Mouse (Mus musculus) kidney, embryonic 14.5 days (tissue): ENCODE results near the gene Lyst. TPM values are rescaled to one million over a fixed set of nuclear protein-coding genes. Genes with fewer than 3 reads are reported as not detected.
A peak's percentile ranks its signal among the peaks of the same experiment; 100 is the strongest.
"Not testable (repeated sequence)": the region's sequence is repeated elsewhere in the genome, so short reads cannot be mapped to it uniquely, and the experiment has no call there.

Source experiments
- ATAC-seq: fragments of 200-750 bp; cut with Nextera tagmentation; 2 replicates; pipeline ENCODE4 v1.8.0; 2017; ENCODE audit warnings: moderate number of reproducible peaks, mild to moderate bottlenecking, moderate TSS enrichment, moderate library complexity; ENCODE audit not compliant: low FRiP score, low TSS enrichment
- H3K27ac ChIP-seq: fragments of 300-500 bp; sonication (generic); 2 replicates; pipeline ENCODE4 v1.5.1; 2014; ENCODE audit warnings: low read depth, mild to moderate bottlenecking, low read length, moderate library complexity, mixed read lengths
- H3K27me3 ChIP-seq: fragments of 300-500 bp; sonication (generic); 2 replicates; pipeline ENCODE4 v1.6.1; 2014; ENCODE audit warnings: mild to moderate bottlenecking, low read length; ENCODE audit not compliant: control insufficient read depth, insufficient read depth
- H3K36me3 ChIP-seq: fragments of 300-500 bp; sonication (generic); 2 replicates; pipeline ENCODE4 v1.6.1; 2014; ENCODE audit warnings: low read length, mixed read lengths; ENCODE audit not compliant: control insufficient read depth, insufficient read depth
- H3K4me1 ChIP-seq: fragments of 300-500 bp; sonication (generic); 2 replicates; pipeline ENCODE4 v1.6.1; 2014; ENCODE audit warnings: low read length, mixed read lengths; ENCODE audit not compliant: control insufficient read depth, insufficient read depth
- H3K4me2 ChIP-seq: fragments of 300-500 bp; sonication (generic); replicated peaks from 2 replicates; pipeline ENCODE4 v1.6.1; 2014; ENCODE audit warnings: low read depth, mild to moderate bottlenecking, low read length
- H3K4me3 ChIP-seq: fragments of 300-500 bp; sonication (generic); 2 replicates; pipeline ENCODE4 v1.5.1; 2014; ENCODE audit warnings: mild to moderate bottlenecking, low read length
- H3K9ac ChIP-seq: fragments of 300-500 bp; sonication (generic); 2 replicates; pipeline ENCODE4 v1.6.1; 2014; ENCODE audit warnings: low read depth, mild to moderate bottlenecking, low read length, moderate library complexity
- H3K9me3 ChIP-seq: fragments of 300-500 bp; sonication (generic); 2 replicates; pipeline ENCODE4 v1.6.1; 2016; ENCODE audit warnings: low read length; ENCODE audit not compliant: control insufficient read depth
- WGBS: fragments of 180-500 bp; shearing (Covaris S2); extraction: QIAGEN DNeasy Blood & Tissue Kit; methylation state at CpG from one replicate; pipeline ENCODE4 v1.1.7; 2014; 5-methylcytosine and 5-hydroxymethylcytosine counted together
- polyA plus RNA-seq: library from polyadenylated mRNA; unstranded; fragments of >200 nt; fragmentation: Nextera tagmentation; extraction: Ambion mirVana; gene quantifications from 2 replicates; pipeline ENCODE4 v1.2.1, GENCODE M21; 2014

The Lyst gene
- polyA plus RNA-seq, 1 experiment from 2014 or later, result 6.8 TPM

DNA sequence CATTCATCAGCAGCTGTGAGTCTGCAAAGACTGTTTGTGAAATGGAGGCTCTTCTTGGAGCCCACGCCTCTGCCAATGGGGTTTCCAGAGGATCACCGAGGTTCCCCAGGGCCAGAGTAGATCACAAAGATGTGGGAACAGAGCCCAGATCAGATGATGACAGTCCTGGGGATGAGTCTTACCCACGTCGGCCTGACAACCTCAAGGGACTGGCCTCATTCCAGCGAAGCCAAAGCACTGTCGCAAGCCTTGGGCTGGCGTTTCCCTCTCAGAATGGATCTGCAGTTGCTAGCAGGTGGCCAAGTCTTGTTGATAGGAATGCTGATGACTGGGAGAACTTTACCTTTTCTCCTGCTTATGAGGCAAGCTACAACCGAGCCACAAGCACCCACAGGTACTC is 87.7 kb downstream of the Lyst start:
- Histone ChIP-seq H3K4me1 (no peaks in the 10 kb centered on the region), H3K27ac (no peak overlapping the region), H3K9me3 (no peaks in the 10 kb centered on the region), H3K27me3 (no peaks in the 10 kb centered on the region), H3K9ac (no peak overlapping the region), H3K4me3 (no peak overlapping the region), H3K36me3 (peaks cover 11% of the 10 kb centered on the region; the same call in 1 of the 2 replicates), H3K4me2 (no peak overlapping the region)
- ATAC-seq, result no peak
- WGBS, result 83% methylated on average over 8 of the region's 8 CpGs

DNA sequence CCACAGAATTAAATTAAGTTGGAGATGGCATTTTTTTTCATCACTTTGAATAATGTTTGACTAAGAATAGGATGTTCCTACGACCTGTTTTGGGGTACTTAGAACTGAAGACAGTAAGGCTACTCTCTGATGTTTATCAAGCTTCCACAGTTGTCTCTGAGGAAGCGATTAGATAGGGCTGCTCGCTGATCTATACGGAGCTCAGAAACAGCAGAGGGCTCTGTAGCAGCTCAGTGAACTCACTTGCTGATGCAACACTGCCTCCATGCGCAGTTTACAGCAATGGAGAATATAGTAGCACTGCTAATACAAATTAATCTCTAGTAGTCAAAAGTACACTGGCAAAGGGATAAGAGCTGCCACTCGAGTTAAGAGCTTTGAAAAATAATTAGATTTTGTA is 91.4 kb downstream of the Lyst start:
- H3K27ac ChIP-seq, result no peak overlapping the region
- peaks cover 5% of the 10 kb centered on the region; the same call in 1 of the 2 replicates for H3K36me3 ChIP-seq
- no peaks in the 10 kb centered on the region for H3K9me3 ChIP-seq
- no peak overlapping the region for H3K9ac ChIP-seq
- 61% methylated on average over 6 of the region's 6 CpGs for WGBS
- H3K4me3 ChIP-seq, result no peak overlapping the region
- no peak for ATAC-seq
- H3K27me3 ChIP-seq, result no peaks in the 10 kb centered on the region
- H3K4me1 ChIP-seq, result no peaks in the 10 kb centered on the region
- no peak overlapping the region for H3K4me2 ChIP-seq

DNA sequence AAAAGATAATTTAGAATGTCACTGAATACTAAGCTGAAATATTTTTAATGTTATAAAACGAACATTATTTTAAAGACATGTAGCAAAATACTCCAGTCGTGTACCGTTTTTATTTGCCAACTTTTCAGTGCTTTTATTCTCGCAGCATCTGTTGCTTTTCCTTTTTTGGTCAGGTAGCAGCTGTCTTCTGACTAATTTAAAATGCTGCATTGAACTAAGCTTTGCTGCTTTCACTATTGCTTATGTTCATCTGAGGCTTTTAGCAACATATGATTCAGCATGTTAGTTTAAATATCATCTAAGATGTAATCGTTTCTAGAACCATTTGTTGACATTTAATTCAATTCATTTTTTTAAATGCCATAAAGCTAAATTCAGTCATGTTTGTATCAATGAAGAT is 113.3 kb downstream of the Lyst start:
- H3K9ac ChIP-seq, result no peak overlapping the region
- WGBS, result 90% methylated on average over 5 of the region's 5 CpGs
- ATAC-seq, result no peak

DNA sequence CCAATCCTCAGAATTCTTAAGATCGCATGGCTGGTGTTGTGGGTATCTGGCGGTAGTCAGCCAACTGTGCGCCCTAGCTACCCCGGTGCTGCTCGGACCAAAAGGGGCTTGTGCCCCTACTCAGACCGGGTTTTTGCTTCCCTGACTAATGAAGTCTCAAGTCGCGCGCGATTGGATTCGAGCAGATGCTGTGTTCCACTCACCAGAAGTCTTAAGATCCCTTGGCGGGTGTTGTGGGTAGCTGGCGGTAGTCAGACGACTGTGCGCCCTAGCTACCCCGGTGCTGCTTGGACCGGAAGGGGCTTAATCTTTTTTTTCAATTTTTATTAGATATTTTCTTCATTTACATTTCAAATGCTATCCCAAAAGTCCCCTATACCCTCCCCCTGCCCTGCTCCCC is 131.2 kb downstream of the Lyst start:
- not testable (repeated sequence) for H3K27me3 ChIP-seq, H3K4me1 ChIP-seq, H3K4me2 ChIP-seq, H3K27ac ChIP-seq, H3K4me3 ChIP-seq, H3K9me3 ChIP-seq, H3K9ac ChIP-seq, H3K36me3 ChIP-seq, ATAC-seq
- WGBS, result 92% methylated on average over 17 of the region's 17 CpGs

More for the DNA sequence above, 113.3 kb downstream of the Lyst start:
- Histone ChIP-seq H3K36me3 (no peaks in the 10 kb centered on the region), H3K9me3 (no peaks in the 10 kb centered on the region), H3K27me3 (no peaks in the 10 kb centered on the region), H3K4me3 (no peak overlapping the region), H3K4me2 (no peak overlapping the region), H3K27ac (no peak overlapping the region), H3K4me1 (no peaks in the 10 kb centered on the region)

DNA sequence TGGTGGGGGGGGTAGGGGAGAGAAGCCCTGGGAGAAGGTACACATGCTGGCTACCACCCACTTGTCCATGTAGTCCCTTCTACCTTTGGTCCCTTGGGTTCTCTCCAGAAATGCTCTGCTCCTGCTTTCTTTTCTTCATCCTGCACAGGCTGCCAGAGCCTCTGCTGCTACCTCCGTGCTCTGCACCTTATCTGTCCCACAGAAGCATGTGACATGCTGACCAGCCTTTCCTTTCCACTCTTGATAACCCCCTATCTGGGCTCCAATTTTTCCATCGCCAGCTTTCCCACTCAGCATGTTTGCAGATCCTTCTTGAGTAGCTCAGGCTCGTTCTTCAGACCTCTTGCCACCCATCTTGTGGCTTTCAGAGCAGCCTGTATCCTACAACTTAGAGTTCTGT is 133.1 kb downstream of the Lyst start:
- Histone ChIP-seq H3K9ac (no peak overlapping the region), H3K27me3 (no peaks in the 10 kb centered on the region), H3K4me1 (no peaks in the 10 kb centered on the region), H3K27ac (no peak overlapping the region), H3K36me3 (no peaks in the 10 kb centered on the region; the same call in 1 of the 2 replicates), H3K4me3 (no peak overlapping the region), H3K4me2 (no peak overlapping the region), H3K9me3 (no peaks in the 10 kb centered on the region)
- WGBS, result 85% methylated on average over 3 of the region's 3 CpGs
- no peak for ATAC-seq

DNA sequence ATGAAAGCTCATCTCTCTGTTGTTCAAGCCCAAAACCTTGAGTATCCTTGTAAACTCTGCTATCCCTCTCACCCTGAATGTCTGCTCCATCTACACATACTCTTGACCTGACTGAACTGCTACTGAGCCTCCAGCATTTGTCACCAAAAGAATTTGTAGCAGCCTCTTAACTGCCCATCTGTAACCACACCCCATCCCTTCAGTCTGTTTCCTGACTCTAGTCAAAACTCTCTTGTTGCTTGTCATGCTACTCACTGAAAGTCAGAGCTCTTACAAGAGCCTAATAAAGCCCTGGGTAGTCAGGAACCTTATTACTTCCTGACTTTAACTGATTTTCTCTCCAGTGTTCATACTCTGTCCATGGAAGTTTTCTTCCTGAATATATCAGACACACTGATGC is 133.6 kb downstream of the Lyst start:
- Histone ChIP-seq H3K9me3 (no peaks in the 10 kb centered on the region), H3K9ac (no peak overlapping the region), H3K27me3 (no peaks in the 10 kb centered on the region), H3K4me2 (no peak overlapping the region), H3K27ac (no peak overlapping the region), H3K4me3 (no peak overlapping the region), H3K4me1 (no peaks in the 10 kb centered on the region), H3K36me3 (no peaks in the 10 kb centered on the region; the same call in 1 of the 2 replicates)
- ATAC-seq, result no peak

DNA sequence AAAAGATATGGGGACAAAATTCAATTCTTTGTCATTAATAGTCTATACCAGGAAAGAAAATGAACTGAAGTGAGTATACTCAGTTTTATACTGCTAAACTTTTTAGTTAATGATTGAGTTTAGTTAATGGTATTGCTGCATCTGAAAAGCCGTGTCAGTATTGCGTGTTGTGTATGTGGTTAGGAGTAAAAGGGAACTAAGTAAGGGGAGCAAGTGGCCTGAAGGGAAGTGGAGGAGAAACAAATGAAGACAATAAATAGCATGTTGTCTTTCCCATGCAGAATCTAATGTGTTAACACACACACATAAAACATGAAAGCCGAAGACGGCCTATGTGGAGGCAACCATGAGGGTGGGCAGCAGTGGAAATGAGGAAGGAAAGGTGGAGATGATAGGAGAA is 149.0 kb downstream of the Lyst start:
- H3K4me2 ChIP-seq, result no peak overlapping the region
- H3K9me3 ChIP-seq, result no peaks in the 10 kb centered on the region
- H3K27ac ChIP-seq, result no peak overlapping the region
- no peaks in the 10 kb centered on the region for H3K4me1 ChIP-seq
- no peak overlapping the region for H3K4me3 ChIP-seq
- no peaks in the 10 kb centered on the region for H3K27me3 ChIP-seq
- ATAC-seq, result no peak
- WGBS, result 92% methylated on average over 4 of the region's 4 CpGs
- no peak overlapping the region for H3K9ac ChIP-seq
- H3K36me3 ChIP-seq, result peaks cover 8% of the 10 kb centered on the region; the same call in 1 of the 2 replicates

DNA sequence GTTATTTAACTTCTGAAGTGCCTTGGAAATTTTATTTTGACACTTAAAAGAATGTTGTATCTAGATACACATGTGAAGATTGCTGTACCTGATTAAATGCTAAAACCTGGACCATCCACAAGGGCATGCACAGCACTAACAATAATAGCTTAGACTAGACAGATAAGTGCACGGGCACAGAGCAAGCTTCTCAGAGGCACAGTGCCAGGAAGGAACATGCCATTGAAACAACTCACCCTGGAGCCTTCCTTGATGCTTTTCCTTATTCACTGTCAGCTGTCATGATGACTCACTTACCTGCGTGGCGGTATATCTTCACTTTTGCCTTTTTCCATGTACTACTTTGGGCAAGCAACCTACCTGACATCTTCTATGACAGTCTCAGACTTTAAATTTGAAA is 155.7 kb downstream of the Lyst start:
- Histone ChIP-seq H3K4me1 (no peaks in the 10 kb centered on the region), H3K27ac (no peak overlapping the region), H3K4me3 (no peak overlapping the region), H3K4me2 (no peak overlapping the region), H3K36me3 (peaks cover 13% of the 10 kb centered on the region; the same call in 1 of the 2 replicates), H3K9me3 (no peaks in the 10 kb centered on the region), H3K27me3 (no peaks in the 10 kb centered on the region), H3K9ac (no peak overlapping the region)
- 96% methylated on average over 3 of the region's 3 CpGs for WGBS
- ATAC-seq, result no peak

DNA sequence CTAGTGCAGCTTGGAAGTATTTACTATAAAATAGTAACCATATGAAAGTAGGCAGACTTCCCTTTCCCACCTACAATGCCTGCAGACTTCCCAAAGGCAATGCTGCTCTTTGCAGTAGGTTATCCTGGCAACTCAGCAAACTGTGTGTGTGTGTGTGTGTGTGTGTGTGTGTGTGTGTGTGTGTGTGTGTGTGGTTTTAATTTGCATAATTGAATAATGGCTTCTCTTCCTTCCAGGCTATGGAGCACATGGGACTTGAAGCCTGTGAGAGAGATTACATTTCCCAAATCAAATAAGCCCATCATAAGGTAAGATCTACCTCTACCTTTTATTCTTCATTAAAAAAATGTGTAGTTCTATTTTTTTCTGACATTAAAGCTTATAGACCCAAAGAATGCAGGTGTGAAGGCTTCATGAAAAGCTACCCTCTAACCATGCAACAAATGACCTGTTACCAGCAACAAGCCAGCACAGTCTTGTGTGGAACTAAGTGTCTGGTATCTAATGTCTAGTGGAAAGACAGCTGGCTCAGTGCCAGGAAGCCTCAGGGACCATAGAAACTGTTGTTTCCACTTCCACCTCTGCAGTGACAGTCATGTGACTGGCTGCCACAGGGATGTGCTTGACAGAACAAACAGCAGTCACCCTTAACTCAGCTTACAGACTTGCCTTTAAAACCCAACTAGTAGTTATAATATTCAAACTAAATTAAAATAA is 185.7 kb downstream of the Lyst start:
- Histone ChIP-seq H3K9me3 (no peaks in the 10 kb centered on the region), H3K9ac (no peak overlapping the region), H3K4me3 (no peak overlapping the region), H3K4me1 (no peaks in the 10 kb centered on the region), H3K27ac (no peak overlapping the region), H3K4me2 (no peak overlapping the region), H3K27me3 (no peaks in the 10 kb centered on the region), H3K36me3 (peaks cover 8% of the 10 kb centered on the region; the same call in 1 of the 2 replicates)
- ATAC-seq, result peak; percentile 68; the same call in 1 of the 2 replicates
